Mouse (Mus musculus): Measurements from ENCODE around the gene Eno1.
A peak's percentile ranks its signal among the peaks of the same experiment; 100 is the strongest.

DNA sequence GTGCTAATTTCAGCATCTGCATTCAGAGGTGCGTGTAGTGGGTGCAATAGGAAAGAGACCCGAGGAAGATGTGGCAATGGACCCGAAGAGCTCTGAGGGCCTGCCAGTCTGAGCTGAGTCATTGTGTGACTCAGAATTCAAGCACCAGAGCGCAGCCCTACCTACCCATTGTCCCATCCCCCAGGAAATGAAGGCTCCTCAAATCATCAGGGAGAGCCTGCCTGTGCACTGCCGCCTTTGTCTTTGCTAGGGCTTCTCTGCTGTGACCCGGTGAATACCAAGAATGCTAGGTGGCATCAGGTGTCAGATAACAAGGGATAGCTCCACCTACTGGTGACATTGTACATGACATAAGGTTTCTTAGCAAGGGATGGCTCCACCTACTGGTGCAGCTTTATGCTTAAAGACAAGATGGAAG is 3.4 kb downstream of the Eno1 start:
- TF ChIP-seq GATA1 (IDR thresholded peaks at IDR 0.05; ENCODE audit: borderline replicate concordance, low read length) = no peak
- TF ChIP-seq CTCF (IDR thresholded peaks at IDR 0.05; ENCODE audit: low read depth, low read length) = peak; percentile 91

All from G1E (cell line).